Mouse (Mus musculus) kidney, adult 2 months (tissue): ENCODE data around the gene Fam78a. TPM values are rescaled to one million over a fixed set of nuclear protein-coding genes. Genes with fewer than 3 reads are reported as not detected.

Experiments
- DNase-seq: peaks from one replicate; pipeline ENCODE4 v3.0.0; 2021
- H3K27ac ChIP-seq: fragments of 200-500 bp; 2 replicates; pipeline ENCODE4 v1.5.1; 2012; ENCODE audit warnings: low read depth, low read length, control low read depth, inconsistent platforms; ENCODE audit not compliant: insufficient read depth
- H3K27me3 ChIP-seq: fragments of 200-500 bp; replicated peaks from 2 replicates; pipeline ENCODE4 v1.6.1; 2012; ENCODE audit warnings: mild to moderate bottlenecking, moderate library complexity, low read length, inconsistent platforms; ENCODE audit not compliant: control insufficient read depth, insufficient read depth
- H3K36me3 ChIP-seq: fragments of 200-500 bp; 2 replicates; pipeline ENCODE4 v1.6.1; 2012; ENCODE audit warnings: mild to moderate bottlenecking, moderate library complexity, low read length, inconsistent platforms; ENCODE audit not compliant: control insufficient read depth, insufficient read depth
- H3K4me1 ChIP-seq: fragments of 200-500 bp; 2 replicates; pipeline ENCODE4 v1.6.1; 2011; ENCODE audit warnings: low read length; ENCODE audit not compliant: control insufficient read depth, insufficient read depth
- H3K4me3 ChIP-seq: fragments of 200-500 bp; 2 replicates; pipeline ENCODE4 v1.5.1; 2011; ENCODE audit warnings: mild to moderate bottlenecking, low read depth, low read length, control low read depth; ENCODE audit not compliant: insufficient read depth
- CTCF ChIP-seq: fragments of 200-500 bp; conservative IDR thresholded peaks from 2 replicates; pipeline ENCODE4 v1.5.1; 2011; ENCODE audit warnings: low read depth, mild to moderate bottlenecking, control low read depth, low read length, moderate library complexity, mixed read lengths; ENCODE audit not compliant: insufficient read depth, insufficient read length
- POLR2A ChIP-seq: fragments of 200-500 bp; IDR thresholded peaks from one replicate; pipeline ENCODE4 v1.6.1; 2011; ENCODE audit warnings: low read depth, low read length, control low read depth
- WGBS: fragments of 180-500 bp; shearing (Covaris S2); methylation state at CpG from one replicate; pipeline ENCODE4 v1.1.7; 2018; 5-methylcytosine and 5-hydroxymethylcytosine counted together
- polyA plus RNA-seq: library from polyadenylated mRNA; depleted of rRNA; stranded (reverse); fragments of >200 nt; gene quantifications from 2 replicates; pipeline ENCODE4 v1.2.3, GENCODE M21; 2012

The Fam78a gene
- polyA plus RNA-seq, 1 experiment, result 4.9 TPM

GRCm38 (mm10) chr2:32059613-32060012 lies 25.0 kb downstream of the Fam78a start:
- 69% methylated on average over 6 of the region's 6 CpGs for WGBS
- Histone ChIP-seq H3K4me1 (no peaks in the 10 kb centered on the region), H3K36me3 (no peaks in the 10 kb centered on the region), H3K27me3 (no peaks in the 10 kb centered on the region), H3K27ac (no peak overlapping the region), H3K4me3 (no peak overlapping the region)
- DNase-seq, result no peak
- TF ChIP-seq POLR2A, result no peak
- no peak for TF ChIP-seq CTCF

- no peak overlapping the region for H3K27ac ChIP-seq
- WGBS, result 51% methylated on average over 5 of the region's 5 CpGs
Measured at GRCm38 (mm10) chr2:32058716-32059115, 25.9 kb downstream of the Fam78a start.

GRCm38 (mm10) chr2:32058241-32058640 lies 26.4 kb downstream of the Fam78a start:
- no peaks in the 10 kb centered on the region for H3K4me1 ChIP-seq
- 84% methylated on average over 9 of the region's 9 CpGs for WGBS
- H3K27ac ChIP-seq, result no peak overlapping the region
- no peaks in the 10 kb centered on the region for H3K27me3 ChIP-seq
- H3K4me3 ChIP-seq, result no peak overlapping the region
- no peak for TF ChIP-seq CTCF
- TF ChIP-seq POLR2A, result no peak
- no peaks in the 10 kb centered on the region for H3K36me3 ChIP-seq
- no peak for DNase-seq

More at GRCm38 (mm10) chr2:32058716-32059115, 25.9 kb downstream of the Fam78a start:
- H3K4me3 ChIP-seq, result no peak overlapping the region
- no peak for DNase-seq
- H3K4me1 ChIP-seq, result no peaks in the 10 kb centered on the region
- no peak for TF ChIP-seq CTCF
- TF ChIP-seq POLR2A, result no peak
- H3K36me3 ChIP-seq, result no peaks in the 10 kb centered on the region
- no peaks in the 10 kb centered on the region for H3K27me3 ChIP-seq

- no peak for TF ChIP-seq CTCF
- no peak overlapping the region for H3K4me3 ChIP-seq
- H3K27ac ChIP-seq, result no peak overlapping the region
- H3K36me3 ChIP-seq, result no peaks in the 10 kb centered on the region
- H3K4me1 ChIP-seq, result no peaks in the 10 kb centered on the region
- WGBS, result 86% methylated on average over 4 of the region's 4 CpGs
- no peak for DNase-seq
- no peaks in the 10 kb centered on the region for H3K27me3 ChIP-seq
Measured at GRCm38 (mm10) chr2:32057794-32058193, 26.9 kb downstream of the Fam78a start.

GRCm38 (mm10) chr2:32057360-32057759 lies 27.3 kb downstream of the Fam78a start:
- WGBS, result 75% methylated on average over 2 of the region's 2 CpGs
- no peak for DNase-seq
- no peaks in the 10 kb centered on the region for H3K4me1 ChIP-seq
- H3K36me3 ChIP-seq, result no peaks in the 10 kb centered on the region
- no peaks in the 10 kb centered on the region for H3K27me3 ChIP-seq
- H3K4me3 ChIP-seq, result no peak overlapping the region
- TF ChIP-seq POLR2A, result no peak
- no peak for TF ChIP-seq CTCF
- no peak overlapping the region for H3K27ac ChIP-seq

- TF ChIP-seq POLR2A (no peak), CTCF (no peak)
- Histone ChIP-seq H3K4me1 (no peaks in the 10 kb centered on the region), H3K4me3 (no peak overlapping the region), H3K27me3 (no peaks in the 10 kb centered on the region), H3K36me3 (no peaks in the 10 kb centered on the region), H3K27ac (no peak overlapping the region)
- no peak for DNase-seq
- WGBS, result 91% methylated on average over 10 of the region's 10 CpGs
Measured at GRCm38 (mm10) chr2:32056524-32056923, 28.1 kb downstream of the Fam78a start.

- Histone ChIP-seq H3K4me3 (no peak overlapping the region), H3K27me3 (no peaks in the 10 kb centered on the region), H3K4me1 (no peaks in the 10 kb centered on the region), H3K36me3 (no peaks in the 10 kb centered on the region), H3K27ac (no peak overlapping the region)
- 78% methylated on average over 7 of the region's 7 CpGs for WGBS
- TF ChIP-seq POLR2A, result no peak
- TF ChIP-seq CTCF, result no peak
- no peak for DNase-seq
Measured at GRCm38 (mm10) chr2:32055357-32055965, 29.2 kb downstream of the Fam78a start.
